Mouse (Mus musculus) T-helper 1 cell (primary cell): ENCODE data around the gene Isl1.

Experiments
- in situ Hi-C: fragments of 300-600 bp; cut with MboI, MseI; formaldehyde crosslinking; loops from one replicate; pipeline ENCODE4 v1.15.1; 2025; ENCODE audit warnings: high pct_unique_total_duplicates

Gene Isl1

GRCm38 (mm10) chr13:116309584-116310462 is at the start of gene Isl1:
TSS of gene Isl1 (minus strand) at chr13:116309689.
- in situ Hi-C loops: loop anchor here (5.0 kb wide), 1 partner anchor 83 kb away; no protein-coding TSS in a partner anchor

- in situ Hi-C loops: no loop called here
Measured at GRCm38 (mm10) chr13:116335763-116336162, 26.3 kb upstream of the Isl1 start.

GRCm38 (mm10) chr13:116313636-116314530 is 4.4 kb upstream of the Isl1 start:
- in situ Hi-C loops: loop anchor here (5.0 kb wide), 1 partner anchor 87 kb away; no protein-coding TSS in a partner anchor

GRCm38 (mm10) chr13:116311871-116312720 is 2.6 kb upstream of the Isl1 start:
- in situ Hi-C loops: loop anchor here (5.0 kb wide), 1 partner anchor 85 kb away; no protein-coding TSS in a partner anchor

- in situ Hi-C loops: loop anchor here (5.0 kb wide), 1 partner anchor 84 kb away; no protein-coding TSS in a partner anchor
Measured at GRCm38 (mm10) chr13:116311011-116311410, 1.5 kb upstream of the Isl1 start.

- in situ Hi-C loops: loop anchor here (5.0 kb wide), 1 partner anchor 83 kb away; no protein-coding TSS in a partner anchor
Measured at GRCm38 (mm10) chr13:116310463-116310765, 925 bp upstream of the Isl1 start.

- in situ Hi-C loops: no loop called here
Measured at GRCm38 (mm10) chr13:116308933-116309583, 431 bp downstream of the Isl1 start.

- in situ Hi-C loops: no loop called here
Measured at GRCm38 (mm10) chr13:116308121-116308932, 1.2 kb downstream of the Isl1 start.

- in situ Hi-C loops: no loop called here
Measured at GRCm38 (mm10) chr13:116306591-116306990, 2.9 kb downstream of the Isl1 start.

GRCm38 (mm10) chr13:116305721-116306120 is 3.8 kb downstream of the Isl1 start:
- in situ Hi-C loops: no loop called here

GRCm38 (mm10) chr13:116304713-116305470 is 4.6 kb downstream of the Isl1 start:
- in situ Hi-C loops: no loop called here

GRCm38 (mm10) chr13:116303766-116304165 is 5.7 kb downstream of the Isl1 start:
- in situ Hi-C loops: no loop called here

- in situ Hi-C loops: no loop called here
Measured at GRCm38 (mm10) chr13:116302861-116303260, 6.6 kb downstream of the Isl1 start.

- in situ Hi-C loops: no loop called here
Measured at GRCm38 (mm10) chr13:116301706-116302105, 7.8 kb downstream of the Isl1 start.

- in situ Hi-C loops: loop anchor here (10.0 kb wide), 1 partner anchor 1926 kb away; no protein-coding TSS in a partner anchor
Measured at GRCm38 (mm10) chr13:116299241-116299640, 10.2 kb downstream of the Isl1 start.

- in situ Hi-C loops: loop anchor here (10.0 kb wide), 1 partner anchor 1926 kb away; no protein-coding TSS in a partner anchor
Measured at GRCm38 (mm10) chr13:116298641-116299170, 10.8 kb downstream of the Isl1 start.

GRCm38 (mm10) chr13:116298001-116298400 is 11.5 kb downstream of the Isl1 start:
- in situ Hi-C loops: loop anchor here (10.0 kb wide), 1 partner anchor 1927 kb away; no protein-coding TSS in a partner anchor

GRCm38 (mm10) chr13:116297048-116297811 is 12.3 kb downstream of the Isl1 start:
- in situ Hi-C loops: loop anchor here (10.0 kb wide), 1 partner anchor 1928 kb away; no protein-coding TSS in a partner anchor
